Mouse (Mus musculus) thymus, adult 18-20 months (tissue): ENCODE data around the gene Galnt9.

ENCODE experiments used
- DNase-seq, 2 experiments: peaks; one replicate each; pipeline ENCODE4 v3.0.0; 2022; ENCODE audit warnings: mixed read lengths in 2 of 2

Galnt9 gene

GRCm38 (mm10) chr5:110543951-110544690 lies at the start of gene Galnt9:
Gene Galnt9, plus strand, starts transcription at chr5:110544355.
- no peak for DNase-seq

GRCm38 (mm10) chr5:110494396-110494795 lies 49.8 kb upstream of the Galnt9 start:
- DNase-seq = no peak

- DNase-seq = no peak
Measured at GRCm38 (mm10) chr5:110495051-110495450, 49.1 kb upstream of the Galnt9 start.

- no peak for DNase-seq
Measured at GRCm38 (mm10) chr5:110497556-110497955, 46.6 kb upstream of the Galnt9 start.

GRCm38 (mm10) chr5:110498071-110498470 lies 46.1 kb upstream of the Galnt9 start:
- no peak for DNase-seq

GRCm38 (mm10) chr5:110500233-110500632 lies 43.9 kb upstream of the Galnt9 start:
- DNase-seq = no peak

GRCm38 (mm10) chr5:110503361-110503760 lies 40.8 kb upstream of the Galnt9 start:
- no peak for DNase-seq

GRCm38 (mm10) chr5:110505611-110506294 lies 38.4 kb upstream of the Galnt9 start:
- no peak for DNase-seq

GRCm38 (mm10) chr5:110506295-110506616 lies 37.9 kb upstream of the Galnt9 start:
- no peak for DNase-seq

GRCm38 (mm10) chr5:110506856-110507255 lies 37.3 kb upstream of the Galnt9 start:
- no peak for DNase-seq

- no peak for DNase-seq
Measured at GRCm38 (mm10) chr5:110507943-110508342, 36.2 kb upstream of the Galnt9 start.

- DNase-seq = no peak
Measured at GRCm38 (mm10) chr5:110510357-110510756, 33.8 kb upstream of the Galnt9 start.

- DNase-seq = no peak
Measured at GRCm38 (mm10) chr5:110513791-110514190, 30.4 kb upstream of the Galnt9 start.

- DNase-seq = no peak
Measured at GRCm38 (mm10) chr5:110514694-110515093, 29.5 kb upstream of the Galnt9 start.

- DNase-seq = no peak
Measured at GRCm38 (mm10) chr5:110516390-110516789, 27.8 kb upstream of the Galnt9 start.

- DNase-seq = no peak
Measured at GRCm38 (mm10) chr5:110518086-110518783, 25.9 kb upstream of the Galnt9 start.

- no peak for DNase-seq
Measured at GRCm38 (mm10) chr5:110520974-110521373, 23.2 kb upstream of the Galnt9 start.

GRCm38 (mm10) chr5:110521822-110522221 lies 22.3 kb upstream of the Galnt9 start:
- DNase-seq = no peak

GRCm38 (mm10) chr5:110523296-110523695 lies 20.9 kb upstream of the Galnt9 start:
- DNase-seq = no peak

- no peak for DNase-seq
Measured at GRCm38 (mm10) chr5:110525701-110526100, 18.5 kb upstream of the Galnt9 start.

GRCm38 (mm10) chr5:110526556-110526955 lies 17.6 kb upstream of the Galnt9 start:
- DNase-seq = no peak

GRCm38 (mm10) chr5:110531091-110531490 lies 13.1 kb upstream of the Galnt9 start:
- DNase-seq = no peak

- DNase-seq = no peak
Measured at GRCm38 (mm10) chr5:110534402-110534801, 9.8 kb upstream of the Galnt9 start.

- no peak for DNase-seq
Measured at GRCm38 (mm10) chr5:110535964-110536363, 8.2 kb upstream of the Galnt9 start.
